Mouse (Mus musculus) liver, postnatal 0 days (tissue): Measurements from ENCODE around the gene Gm9857. TPM values are rescaled to one million over a fixed set of nuclear protein-coding genes. Genes with fewer than 3 reads are reported as not detected.

Experiments
- ATAC-seq: fragments of 200-750 bp; cut with Nextera tagmentation; 2 replicates; pipeline ENCODE4 v1.8.0; 2017; ENCODE audit warnings: mild to moderate bottlenecking, moderate library complexity
- DNase-seq: peaks from one replicate; pipeline ENCODE4 v3.0.0-alpha.2; 2016
- H3K27ac ChIP-seq: fragments of 300-500 bp; sonication (generic); 2 replicates; pipeline ENCODE4 v1.5.1; 2014; ENCODE audit warnings: antibody characterized with exemption, moderate library complexity, mild to moderate bottlenecking, low read depth
- H3K27me3 ChIP-seq: fragments of 300-500 bp; sonication (generic); 2 replicates; pipeline ENCODE4 v1.6.1; 2014; ENCODE audit warnings: low read length, control low read depth, mixed read lengths; ENCODE audit not compliant: insufficient read depth
- H3K36me3 ChIP-seq: fragments of 300-500 bp; sonication (generic); replicated peaks from 2 replicates; pipeline ENCODE4 v1.6.1; 2014; ENCODE audit warnings: mild to moderate bottlenecking, control low read depth, low read length, moderate library complexity, mixed read lengths; ENCODE audit not compliant: insufficient read depth
- H3K4me1 ChIP-seq: fragments of 300-500 bp; sonication (generic); 2 replicates; pipeline ENCODE4 v1.6.1; 2014; ENCODE audit warnings: antibody characterized with exemption, mild to moderate bottlenecking, control low read depth; ENCODE audit not compliant: insufficient read depth
- H3K4me2 ChIP-seq: fragments of 300-500 bp; sonication (generic); 2 replicates; pipeline ENCODE4 v1.6.1; 2014; ENCODE audit warnings: low read depth, mild to moderate bottlenecking, low read length, moderate library complexity, mixed read lengths
- H3K4me3 ChIP-seq: fragments of 300-500 bp; sonication (generic); 2 replicates; pipeline ENCODE4 v1.5.1; 2014; ENCODE audit warnings: low read depth, low read length
- H3K9ac ChIP-seq: fragments of 300-500 bp; sonication (generic); replicated peaks from 2 replicates; pipeline ENCODE4 v1.6.1; 2014; ENCODE audit warnings: mild to moderate bottlenecking, moderate library complexity
- H3K9me3 ChIP-seq: fragments of 300-500 bp; sonication (generic); 2 replicates; pipeline ENCODE4 v1.6.1; 2016; ENCODE audit warnings: mild to moderate bottlenecking, control low read depth, low read length, mixed read lengths
- CTCF ChIP-seq: sonication (generic); IDR thresholded peaks from 2 replicates; pipeline ENCODE4 v1.5.1; 2016; ENCODE audit warnings: antibody characterized with exemption, low read depth
- EP300 ChIP-seq: IDR thresholded peaks from 2 replicates; pipeline ENCODE4 v1.6.1; 2016; ENCODE audit warnings: antibody characterized with exemption, low read depth, mild to moderate bottlenecking
- WGBS: fragments of 180-500 bp; shearing (Covaris S2); extraction: QIAGEN DNeasy Blood & Tissue Kit; methylation state at CpG from one replicate; pipeline ENCODE4 v1.1.7; 2014; ENCODE audit not compliant: insufficient replicate concordance; 5-methylcytosine and 5-hydroxymethylcytosine counted together
- polyA plus RNA-seq: library from polyadenylated mRNA; unstranded; fragments of >200 nt; fragmentation: Nextera tagmentation; extraction: Ambion mirVana; gene quantifications from 2 replicates; pipeline ENCODE4 v1.2.1, GENCODE M21; 2015

Gene Gm9857
- polyA plus RNA-seq, 1 experiment from 2014 or later = not detected

DNA sequence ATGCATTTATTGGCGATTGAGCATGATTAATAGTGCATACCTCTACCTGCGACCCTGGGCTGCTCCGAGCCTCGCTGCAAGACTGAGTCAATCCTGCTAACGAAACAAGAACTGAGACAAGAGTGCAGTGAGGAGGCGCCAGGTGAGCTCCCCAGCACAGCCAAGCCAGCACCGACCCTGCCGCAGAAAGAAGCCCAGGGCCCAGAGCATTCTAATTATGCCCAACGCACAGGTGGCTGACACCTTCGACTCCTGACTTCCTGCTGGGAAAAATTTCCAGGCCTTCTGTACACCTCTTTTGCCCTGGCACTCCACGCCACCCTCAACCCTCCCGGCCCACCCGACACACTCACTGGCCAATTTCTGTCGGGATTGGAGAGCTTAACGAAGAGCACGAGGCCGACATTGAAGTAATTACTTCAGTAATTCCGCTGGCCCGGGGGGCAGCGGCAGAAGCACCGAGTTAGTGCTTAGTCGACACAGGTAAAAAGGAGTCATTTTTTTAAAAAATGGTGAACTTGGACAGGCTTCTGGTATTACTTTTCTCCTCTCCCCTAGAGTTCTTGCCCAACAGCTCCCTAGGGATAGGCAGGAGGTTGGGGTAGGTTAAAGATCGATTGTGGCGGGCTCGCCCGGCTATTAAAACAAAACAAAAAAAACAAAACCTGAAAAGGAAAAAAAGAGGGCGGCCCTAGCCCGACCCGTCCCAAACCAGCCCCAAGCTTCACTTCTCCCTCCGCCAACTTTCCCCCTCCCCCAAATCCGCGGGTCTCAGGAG, 29.8 kb downstream of the Gm9857 start:
- Histone ChIP-seq H3K27ac (peak overlapping the region; percentile 99), H3K36me3 (peaks cover 30% of the 10 kb centered on the region), H3K4me1 (peaks cover 8% of the 10 kb centered on the region), H3K27me3 (no peaks in the 10 kb centered on the region), H3K4me3 (peak overlapping the region; percentile 77), H3K9me3 (no peaks in the 10 kb centered on the region), H3K9ac (peak overlapping the region; percentile 84), H3K4me2 (peak overlapping the region; percentile 83)
- 1% methylated on average over 32 of the region's 32 CpGs for WGBS
- TF ChIP-seq CTCF (no peak), EP300 (no peak)
- DNase-seq = peak; percentile 39
- ATAC-seq = peak; percentile 9

GRCm38 (mm10) chr3:108902934-108903333, 37.3 kb downstream of the Gm9857 start:
- H3K36me3 ChIP-seq = peaks cover 55% of the 10 kb centered on the region
- 0 out of 2 replicates have a peak, but pooled peaks cover 2% of the 10 kb centered on the region for H3K4me1 ChIP-seq
- no peaks in the 10 kb centered on the region for H3K27me3 ChIP-seq
- H3K27ac ChIP-seq = no peak overlapping the region
- no peak overlapping the region for H3K4me2 ChIP-seq
- 80% methylated on average over 6 of the region's 6 CpGs for WGBS
- DNase-seq = no peak
- TF ChIP-seq CTCF (no peak), EP300 (no peak)
- no peaks in the 10 kb centered on the region for H3K9me3 ChIP-seq
- H3K4me3 ChIP-seq = no peak overlapping the region
- no peak overlapping the region for H3K9ac ChIP-seq
- ATAC-seq = no peak

DNA sequence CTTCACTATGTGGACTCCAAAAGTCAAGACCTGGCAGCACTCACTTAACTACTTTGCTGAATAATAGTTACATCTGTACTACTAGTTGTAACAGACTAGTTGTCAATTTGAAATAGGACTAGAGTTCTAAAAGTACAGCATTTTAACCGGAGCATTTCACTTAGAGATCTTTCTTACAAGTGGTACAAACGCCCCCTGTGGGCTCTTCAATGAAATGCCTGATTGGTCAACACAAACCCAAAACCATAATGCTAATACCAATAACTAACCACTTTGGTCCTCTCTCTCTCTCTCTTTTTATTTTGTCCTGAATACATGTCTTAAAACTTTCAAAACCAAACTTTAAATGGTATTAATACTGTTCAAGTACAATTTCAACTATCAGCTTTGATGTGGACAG, 38.2 kb downstream of the Gm9857 start:
- Histone ChIP-seq H3K9ac (no peak overlapping the region), H3K4me1 (0 out of 2 replicates have a peak, but pooled peaks cover 2% of the 10 kb centered on the region), H3K9me3 (no peaks in the 10 kb centered on the region), H3K27me3 (no peaks in the 10 kb centered on the region), H3K27ac (no peak overlapping the region), H3K4me3 (no peak overlapping the region), H3K36me3 (peaks cover 47% of the 10 kb centered on the region), H3K4me2 (no peak overlapping the region)
- DNase-seq = no peak
- no peak for ATAC-seq
- WGBS = 45% methylated on average over 2 of the region's 2 CpGs
- TF ChIP-seq EP300 = no peak
- peak; percentile 40 for TF ChIP-seq CTCF

- TF ChIP-seq CTCF (no peak), EP300 (no peak)
- 0 out of 2 replicates have a peak, but pooled peaks cover 2% of the 10 kb centered on the region for H3K4me1 ChIP-seq
- 83% methylated on average over 5 of the region's 5 CpGs for WGBS
- no peak overlapping the region for H3K4me3 ChIP-seq
- H3K27ac ChIP-seq = no peak overlapping the region
- no peak overlapping the region for H3K9ac ChIP-seq
- ATAC-seq = no peak
- H3K27me3 ChIP-seq = no peaks in the 10 kb centered on the region
- no peak overlapping the region for H3K4me2 ChIP-seq
- no peaks in the 10 kb centered on the region for H3K9me3 ChIP-seq
- DNase-seq = no peak
- peaks cover 37% of the 10 kb centered on the region for H3K36me3 ChIP-seq
Observed at GRCm38 (mm10) chr3:108900681-108901080, 39.6 kb downstream of the Gm9857 start.

GRCm38 (mm10) chr3:108900147-108900546, 40.1 kb downstream of the Gm9857 start:
- no peaks in the 10 kb centered on the region for H3K27me3 ChIP-seq
- 57% methylated on average over 3 of the region's 3 CpGs for WGBS
- H3K4me3 ChIP-seq = no peak overlapping the region
- DNase-seq = peak; percentile 30
- H3K27ac ChIP-seq = peak overlapping the region; percentile 41; the same call in 1 of the 2 replicates
- no peak overlapping the region for H3K4me2 ChIP-seq
- no peak for TF ChIP-seq EP300
- TF ChIP-seq CTCF = no peak
- H3K9ac ChIP-seq = no peak overlapping the region
- no peaks in the 10 kb centered on the region for H3K9me3 ChIP-seq
- ATAC-seq = peak; percentile 48
- H3K36me3 ChIP-seq = peaks cover 31% of the 10 kb centered on the region
- 0 out of 2 replicates have a peak, but pooled peaks cover 2% of the 10 kb centered on the region for H3K4me1 ChIP-seq

GRCm38 (mm10) chr3:108898640-108899039, 41.6 kb downstream of the Gm9857 start:
- no peak overlapping the region for H3K9ac ChIP-seq
- no peaks in the 10 kb centered on the region for H3K9me3 ChIP-seq
- no peak overlapping the region for H3K4me2 ChIP-seq
- no peak overlapping the region for H3K4me3 ChIP-seq
- no peak for DNase-seq
- H3K27ac ChIP-seq = no peak overlapping the region
- H3K27me3 ChIP-seq = no peaks in the 10 kb centered on the region
- WGBS = 85% methylated on average over 4 of the region's 4 CpGs
- 0 out of 2 replicates have a peak, but pooled peaks cover 2% of the 10 kb centered on the region for H3K4me1 ChIP-seq
- ATAC-seq = no peak
- peaks cover 16% of the 10 kb centered on the region for H3K36me3 ChIP-seq
- TF ChIP-seq EP300 (no peak), CTCF (no peak)
